ENCODE assay signal across 1 mouse cellular context in the genomic region with DNA sequence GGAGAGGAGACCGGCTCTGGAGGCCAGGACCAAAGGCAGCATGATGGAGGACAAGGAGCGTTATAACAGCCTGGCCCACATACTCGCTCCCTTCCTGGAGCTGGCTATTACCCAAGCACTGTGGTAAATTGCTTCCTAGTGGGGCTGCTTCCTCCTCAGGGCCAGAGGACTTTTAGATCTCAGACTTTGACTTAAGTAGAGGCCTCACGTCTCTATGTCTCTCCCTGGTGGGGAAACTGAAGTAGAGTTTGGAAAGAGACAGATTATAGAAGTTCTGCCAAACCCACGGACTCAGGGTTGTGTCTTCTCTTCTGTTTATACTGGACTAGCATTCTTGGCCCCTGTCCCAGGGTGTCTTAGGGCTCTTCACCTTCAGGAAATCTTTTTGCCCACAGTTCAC.
TF ChIP-seq lines count a peak whose summit lies in the region.

No protein-coding gene starts in this region.

TF ChIP-seq in CH12.LX, 34 proteins besides CTCF, POLR2A, EP300 and RAD21:
- TF ChIP-seq MXI1 (IDR thresholded peaks at IDR 0.05; ENCODE audit: low read depth, low read length) (no peak), SMC3 (IDR thresholded peaks at IDR 0.05; ENCODE audit: low read depth, low read length) (peak; percentile 25; the same call in 1 of the 2 replicates), PAX5 (IDR thresholded peaks at IDR 0.05; ENCODE audit: low read length) (no peak), POLR2AphosphoS2 (IDR thresholded peaks at IDR 0.05; ENCODE audit: low read depth, low read length) (no peak), E2F4 (IDR thresholded peaks at IDR 0.05; ENCODE audit: insufficient replicate concordance, low read depth, low read length) (no peak), JUN (IDR thresholded peaks at IDR 0.05; ENCODE audit: insufficient read depth, low read depth, low read length) (no peak)
